Mouse (Mus musculus): ENCODE data around the gene Rubcnl.
A peak's percentile ranks its signal among the peaks of the same experiment; 100 is the strongest.

Gene Rubcnl

DNA sequence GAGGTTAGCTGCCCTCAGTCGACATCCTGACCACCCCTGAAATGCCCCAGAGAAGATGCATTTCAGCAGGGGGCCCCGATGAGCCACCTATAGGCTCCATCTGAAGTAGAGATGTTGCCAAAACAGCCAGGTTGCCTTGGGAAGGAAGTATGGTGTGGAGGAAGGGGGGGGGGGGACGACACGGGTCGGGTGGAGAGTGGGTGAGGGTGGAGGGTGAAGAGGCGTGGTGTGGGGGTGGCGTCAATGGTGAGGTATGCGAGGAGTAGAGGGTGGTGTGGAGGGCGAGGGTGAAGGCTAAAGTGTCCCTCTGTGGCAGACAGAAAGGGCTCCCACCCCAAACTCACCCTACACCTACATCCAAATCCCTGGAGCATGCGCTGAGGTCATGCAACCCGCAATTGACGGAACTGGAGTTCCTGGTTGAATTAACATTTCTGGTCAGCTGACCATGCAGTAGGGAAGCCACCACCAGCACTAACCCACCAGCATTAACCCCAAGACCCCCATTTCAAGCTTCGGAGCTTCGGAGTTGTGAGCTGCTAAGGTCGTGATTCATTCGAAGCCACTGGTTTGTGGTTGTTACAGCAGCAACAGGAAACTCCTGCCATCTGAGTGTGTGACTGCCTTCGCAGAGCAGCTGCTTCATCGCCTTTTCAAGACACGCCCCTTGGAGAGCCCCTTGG lies 52.7 kb downstream of the Rubcnl start:
- peak in 1 of 2 experiments; percentile 43 for DNase-seq (ENCODE audit: low read depth in 1 of 2, low spot score in 2 of 2)

DNA sequence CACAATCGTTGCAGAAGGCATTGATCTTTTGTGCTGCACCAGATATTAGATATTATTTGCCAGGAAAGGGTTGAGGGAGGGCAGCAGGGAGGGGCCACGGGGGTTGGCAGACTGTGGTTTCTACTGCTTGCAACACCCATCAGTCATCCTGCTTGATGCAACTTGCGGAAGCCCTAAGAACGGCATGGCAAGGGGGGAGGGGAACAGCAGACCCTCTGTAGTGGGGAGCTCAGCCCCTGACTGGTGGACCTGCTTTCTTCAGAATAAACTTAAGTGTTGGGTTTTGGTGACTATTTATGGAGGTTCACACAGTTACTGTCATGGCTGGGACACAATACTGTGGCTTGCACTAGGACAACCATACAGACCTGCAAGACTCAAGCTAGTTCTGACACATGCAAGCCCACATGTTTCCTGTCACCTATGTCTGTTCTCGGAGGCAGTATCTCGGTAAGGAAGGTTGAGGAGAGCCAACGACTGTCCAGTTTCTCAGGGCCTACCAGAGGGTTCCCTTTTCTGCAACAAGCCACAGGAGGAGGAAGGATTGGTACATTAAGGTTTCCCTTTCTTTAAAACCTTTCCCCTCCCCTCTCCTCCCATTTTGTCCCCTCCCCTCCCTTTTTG lies 53.6 kb downstream of the Rubcnl start:
- peak; percentile 39 to 50 for DNase-seq (ENCODE audit: low read depth in 1 of 2, low spot score in 2 of 2)

DNA sequence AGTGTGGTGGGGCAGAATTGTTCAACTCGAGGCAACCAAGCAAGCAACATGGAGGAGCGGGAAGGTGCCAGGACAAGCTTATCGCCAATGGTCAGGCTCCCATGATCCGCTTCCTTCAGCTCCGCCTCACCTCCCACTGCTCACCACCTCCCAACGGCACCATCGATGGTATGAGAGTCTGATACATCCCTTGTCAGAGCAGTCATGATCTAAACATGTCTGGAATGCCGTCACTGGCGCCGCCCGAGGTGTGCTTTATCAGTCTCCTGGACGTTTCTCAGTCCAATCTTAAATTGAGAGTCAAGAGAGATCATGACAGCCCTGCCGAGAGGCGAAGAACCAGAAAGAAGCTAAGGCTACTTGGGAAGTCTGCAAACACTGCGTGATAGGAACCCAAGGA lies 55.3 kb downstream of the Rubcnl start:
- no peak for DNase-seq (ENCODE audit: low read depth in 1 of 2, low spot score in 2 of 2)

DNA sequence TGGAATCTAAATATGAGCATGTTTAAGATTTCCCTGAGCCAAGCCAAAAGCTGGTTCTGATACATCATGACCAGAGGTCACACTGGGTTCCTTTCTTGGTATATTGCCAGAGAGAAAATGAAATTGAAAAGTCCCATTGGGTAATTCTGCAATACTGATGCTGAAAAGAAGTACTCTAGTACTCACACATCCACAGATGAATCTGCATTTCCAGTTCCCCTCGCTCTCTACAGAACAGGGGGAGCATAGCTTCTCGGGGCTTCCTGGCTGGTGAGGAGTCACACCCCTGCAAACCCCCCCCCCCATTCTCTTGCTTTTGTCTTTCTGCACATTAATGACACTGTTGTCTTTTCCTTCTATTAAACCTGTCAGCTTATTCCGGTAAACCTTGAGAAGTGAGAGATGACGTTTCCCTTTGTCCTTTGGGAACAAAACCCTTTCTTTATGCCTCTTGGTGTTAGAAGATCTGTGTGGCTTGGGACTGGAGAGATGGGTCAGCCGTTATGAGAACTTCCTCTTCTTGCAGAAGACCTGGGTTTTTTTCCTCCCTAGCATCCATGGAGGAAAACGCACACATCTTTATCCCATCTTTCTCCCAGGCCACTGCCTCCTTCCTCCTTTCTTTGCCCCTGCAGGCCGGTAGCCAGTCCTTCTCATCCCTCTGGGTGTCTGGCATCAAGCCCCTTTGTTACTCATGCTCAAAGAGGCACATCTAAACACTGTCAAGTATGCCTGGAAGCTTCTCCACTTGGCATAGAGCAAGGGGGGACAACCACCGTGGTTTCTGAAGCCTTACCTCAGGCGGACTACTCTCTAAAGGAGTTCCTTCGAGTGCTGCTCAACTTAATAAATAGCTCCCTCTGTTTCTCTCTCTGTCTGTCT lies 59.7 kb downstream of the Rubcnl start:
- no peak for DNase-seq (ENCODE audit: low read depth in 1 of 2, low spot score in 2 of 2)

DNA sequence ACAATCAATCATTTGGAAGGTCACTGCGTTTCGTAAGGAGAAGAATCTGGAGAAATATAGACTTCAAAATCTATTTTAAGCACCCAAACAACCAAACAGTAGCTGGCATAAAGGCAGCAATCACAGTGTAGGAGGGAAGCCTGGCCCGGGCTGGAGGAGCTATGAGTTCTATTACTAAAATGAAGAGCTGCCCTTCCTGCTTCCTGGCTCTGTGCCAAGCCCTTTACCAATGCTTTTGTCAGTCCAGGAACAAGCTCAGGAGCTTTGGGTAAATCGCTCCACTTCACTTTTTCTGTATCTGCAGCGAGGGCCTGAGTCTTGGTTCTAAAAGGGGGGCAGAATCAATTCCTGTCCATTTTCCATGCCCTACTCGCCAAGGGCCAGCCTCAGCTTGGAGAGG lies 62.1 kb downstream of the Rubcnl start:
- DNase-seq (ENCODE audit: low read depth in 1 of 2, low spot score in 2 of 2): no peak

Data from monocyte, adult 2 months (primary cell).